Mouse (Mus musculus): ENCODE measurements around the gene Dennd1b. TPM values are rescaled to one million over a fixed set of nuclear protein-coding genes. Genes with fewer than 3 reads are reported as not detected.

Dennd1b gene
- polyA plus RNA-seq, 1 experiment from 2014 or later, result 10.5 TPM

- no peak for ATAC-seq (ENCODE audit: insufficient read depth, low FRiP score, low read depth)
- no peaks in the 10 kb centered on the region for H3K4me1 ChIP-seq
- no peak overlapping the region for H3K4me3 ChIP-seq (replicated peaks)
- no peak overlapping the region for H3K27ac ChIP-seq
- no peak overlapping the region for H3K4me2 ChIP-seq
- no peaks in the 10 kb centered on the region for H3K36me3 ChIP-seq
- H3K9me3 ChIP-seq, result no peaks in the 10 kb centered on the region
- 72% methylated on average over 4 of the region's 4 CpGs for WGBS
- H3K9ac ChIP-seq, result no peak overlapping the region
- H3K27me3 ChIP-seq (replicated peaks), result no peaks in the 10 kb centered on the region
Measured at GRCm38 (mm10) chr1:139035141-139035540, 71.9 kb downstream of the Dennd1b start.

GRCm38 (mm10) chr1:139036302-139036701 lies 73.1 kb downstream of the Dennd1b start:
- ATAC-seq (ENCODE audit: insufficient read depth, low FRiP score, low read depth), result no peak
- Histone ChIP-seq H3K36me3 (no peaks in the 10 kb centered on the region), H3K9me3 (no peaks in the 10 kb centered on the region), H3K4me3 (replicated peaks) (no peak overlapping the region), H3K9ac (no peak overlapping the region), H3K4me2 (no peak overlapping the region), H3K4me1 (no peaks in the 10 kb centered on the region), H3K27ac (no peak overlapping the region), H3K27me3 (replicated peaks) (no peaks in the 10 kb centered on the region)
- WGBS, result 79% methylated on average over 1 of the region's 1 CpGs

- no peak overlapping the region for H3K4me2 ChIP-seq
- no peak overlapping the region for H3K4me3 ChIP-seq (replicated peaks)
- H3K27me3 ChIP-seq (replicated peaks), result no peaks in the 10 kb centered on the region
- H3K9ac ChIP-seq, result no peak overlapping the region
- WGBS, result 61% methylated on average over 7 of the region's 7 CpGs
- no peaks in the 10 kb centered on the region for H3K9me3 ChIP-seq
- H3K36me3 ChIP-seq, result no peaks in the 10 kb centered on the region
- no peak for ATAC-seq (ENCODE audit: insufficient read depth, low FRiP score, low read depth)
- no peaks in the 10 kb centered on the region for H3K4me1 ChIP-seq
- H3K27ac ChIP-seq, result no peak overlapping the region
Measured at GRCm38 (mm10) chr1:139036768-139037507, 73.7 kb downstream of the Dennd1b start.

- H3K9ac ChIP-seq, result no peak overlapping the region
- ATAC-seq (ENCODE audit: insufficient read depth, low FRiP score, low read depth), result no peak
- no peaks in the 10 kb centered on the region for H3K4me1 ChIP-seq
- WGBS, result 67% methylated on average over 4 of the region's 4 CpGs
- H3K9me3 ChIP-seq, result no peaks in the 10 kb centered on the region
- no peaks in the 10 kb centered on the region for H3K36me3 ChIP-seq
- no peak overlapping the region for H3K4me2 ChIP-seq
- H3K27me3 ChIP-seq (replicated peaks), result no peaks in the 10 kb centered on the region
- H3K27ac ChIP-seq, result no peak overlapping the region
- no peak overlapping the region for H3K4me3 ChIP-seq (replicated peaks)
Measured at GRCm38 (mm10) chr1:139038074-139038473, 74.8 kb downstream of the Dennd1b start.

GRCm38 (mm10) chr1:139038620-139039019 lies 75.4 kb downstream of the Dennd1b start:
- no peak for ATAC-seq (ENCODE audit: insufficient read depth, low FRiP score, low read depth)
- Histone ChIP-seq H3K9ac (no peak overlapping the region), H3K27me3 (replicated peaks) (no peaks in the 10 kb centered on the region), H3K9me3 (no peaks in the 10 kb centered on the region), H3K4me2 (no peak overlapping the region), H3K27ac (no peak overlapping the region), H3K36me3 (no peaks in the 10 kb centered on the region), H3K4me1 (no peaks in the 10 kb centered on the region), H3K4me3 (replicated peaks) (no peak overlapping the region)
- WGBS, result 70% methylated on average over 3 of the region's 3 CpGs

- H3K4me2 ChIP-seq, result no peak overlapping the region
- no peaks in the 10 kb centered on the region for H3K9me3 ChIP-seq
- H3K27ac ChIP-seq, result no peak overlapping the region
- H3K4me1 ChIP-seq, result no peaks in the 10 kb centered on the region
- H3K9ac ChIP-seq, result no peak overlapping the region
- ATAC-seq (ENCODE audit: insufficient read depth, low FRiP score, low read depth), result no peak
- H3K27me3 ChIP-seq (replicated peaks), result no peaks in the 10 kb centered on the region
- no peak overlapping the region for H3K4me3 ChIP-seq (replicated peaks)
- H3K36me3 ChIP-seq, result no peaks in the 10 kb centered on the region
- 68% methylated on average over 7 of the region's 7 CpGs for WGBS
Measured at GRCm38 (mm10) chr1:139039529-139040230, 76.4 kb downstream of the Dennd1b start.

- Histone ChIP-seq H3K4me1 (no peaks in the 10 kb centered on the region), H3K9ac (no peak overlapping the region), H3K36me3 (no peaks in the 10 kb centered on the region), H3K27ac (no peak overlapping the region), H3K9me3 (no peaks in the 10 kb centered on the region), H3K27me3 (replicated peaks) (no peaks in the 10 kb centered on the region), H3K4me3 (replicated peaks) (no peak overlapping the region), H3K4me2 (no peak overlapping the region)
- ATAC-seq (ENCODE audit: insufficient read depth, low FRiP score, low read depth), result no peak
- 24% methylated on average over 6 of the region's 6 CpGs for WGBS
Measured at GRCm38 (mm10) chr1:139049075-139049474, 85.8 kb downstream of the Dennd1b start.

GRCm38 (mm10) chr1:139049881-139050472 lies 86.7 kb downstream of the Dennd1b start:
- Histone ChIP-seq H3K4me1 (no peaks in the 10 kb centered on the region), H3K9ac (no peak overlapping the region), H3K27ac (no peak overlapping the region), H3K27me3 (replicated peaks) (no peaks in the 10 kb centered on the region), H3K9me3 (no peaks in the 10 kb centered on the region), H3K36me3 (no peaks in the 10 kb centered on the region), H3K4me3 (replicated peaks) (no peak overlapping the region), H3K4me2 (no peak overlapping the region)
- no peak for ATAC-seq (ENCODE audit: insufficient read depth, low FRiP score, low read depth)
- WGBS, result 52% methylated on average over 11 of the region's 11 CpGs

- H3K9me3 ChIP-seq, result no peaks in the 10 kb centered on the region
- no peak overlapping the region for H3K27ac ChIP-seq
- H3K36me3 ChIP-seq, result 0 out of 2 replicates have a peak, but pooled peaks cover 4% of the 10 kb centered on the region
- no peak overlapping the region for H3K4me2 ChIP-seq
- no peak for ATAC-seq (ENCODE audit: insufficient read depth, low FRiP score, low read depth)
- H3K4me1 ChIP-seq, result no peaks in the 10 kb centered on the region
- no peaks in the 10 kb centered on the region for H3K27me3 ChIP-seq (replicated peaks)
- no peak overlapping the region for H3K4me3 ChIP-seq (replicated peaks)
- no peak overlapping the region for H3K9ac ChIP-seq
Measured at GRCm38 (mm10) chr1:139053003-139053402, 89.8 kb downstream of the Dennd1b start.

- Histone ChIP-seq H3K9me3 (no peaks in the 10 kb centered on the region), H3K4me2 (no peak overlapping the region), H3K4me3 (replicated peaks) (no peak overlapping the region), H3K36me3 (0 out of 2 replicates have a peak, but pooled peaks cover 4% of the 10 kb centered on the region), H3K9ac (no peak overlapping the region), H3K27me3 (replicated peaks) (no peaks in the 10 kb centered on the region), H3K27ac (no peak overlapping the region), H3K4me1 (no peaks in the 10 kb centered on the region)
- no peak for ATAC-seq (ENCODE audit: insufficient read depth, low FRiP score, low read depth)
- WGBS, result 90% methylated on average over 5 of the region's 5 CpGs
Measured at GRCm38 (mm10) chr1:139060301-139060700, 97.1 kb downstream of the Dennd1b start.

- H3K4me1 ChIP-seq, result no peaks in the 10 kb centered on the region
- H3K27me3 ChIP-seq (replicated peaks), result no peaks in the 10 kb centered on the region
- H3K27ac ChIP-seq, result no peak overlapping the region
- H3K4me3 ChIP-seq (replicated peaks), result no peak overlapping the region
- no peaks in the 10 kb centered on the region for H3K9me3 ChIP-seq
- no peak overlapping the region for H3K4me2 ChIP-seq
- no peak overlapping the region for H3K9ac ChIP-seq
- ATAC-seq (ENCODE audit: insufficient read depth, low FRiP score, low read depth), result no peak
- H3K36me3 ChIP-seq, result no peaks in the 10 kb centered on the region
- WGBS, result 61% methylated on average over 2 of the region's 2 CpGs
Measured at GRCm38 (mm10) chr1:139064711-139065110, 101.5 kb downstream of the Dennd1b start.

GRCm38 (mm10) chr1:139067210-139067609 lies 104.0 kb downstream of the Dennd1b start:
- no peaks in the 10 kb centered on the region for H3K4me1 ChIP-seq
- no peaks in the 10 kb centered on the region for H3K27me3 ChIP-seq (replicated peaks)
- no peaks in the 10 kb centered on the region for H3K9me3 ChIP-seq
- H3K36me3 ChIP-seq, result no peaks in the 10 kb centered on the region
- H3K4me3 ChIP-seq (replicated peaks), result no peak overlapping the region
- 70% methylated on average over 2 of the region's 2 CpGs for WGBS
- no peak overlapping the region for H3K4me2 ChIP-seq
- ATAC-seq (ENCODE audit: insufficient read depth, low FRiP score, low read depth), result no peak
- H3K27ac ChIP-seq, result no peak overlapping the region
- H3K9ac ChIP-seq, result no peak overlapping the region

Measured in stomach, embryonic 15.5 days (tissue).